Mouse (Mus musculus): Measurements from ENCODE around the gene N4bp2.

N4bp2 gene

GRCm38 (mm10) chr5:65862217-65862927, 99.1 kb downstream of the N4bp2 start:
- in situ Hi-C loops (cut with MboI, MseI): no loop called here

- in situ Hi-C loops (cut with MboI, MseI): no loop called here
Observed at GRCm38 (mm10) chr5:65863349-65863749, 100.0 kb downstream of the N4bp2 start.

- in situ Hi-C loops (cut with MboI, MseI): no loop called here
Observed at GRCm38 (mm10) chr5:65864486-65864885, 101.2 kb downstream of the N4bp2 start.

DNA sequence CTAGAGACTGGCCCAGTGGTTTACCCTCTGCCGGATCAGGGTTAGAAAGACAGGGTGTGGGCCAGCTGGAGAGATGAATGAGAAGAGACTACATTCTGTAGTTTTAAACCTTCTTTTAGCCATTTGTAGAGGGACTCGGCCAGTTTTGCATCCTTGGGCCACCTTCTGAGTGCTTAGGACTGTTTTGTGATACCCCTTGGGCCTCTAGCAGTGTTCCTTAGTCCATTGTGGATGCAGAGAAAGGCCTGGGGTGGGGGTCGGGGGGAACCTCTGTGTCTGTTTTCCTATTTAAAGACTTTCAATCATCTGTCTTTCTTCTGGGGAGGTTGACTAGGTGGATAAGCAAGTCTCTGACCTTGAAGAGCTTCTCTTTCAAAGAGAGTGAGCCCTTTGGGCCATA, 101.6 kb downstream of the N4bp2 start:
- in situ Hi-C loops (cut with MboI, MseI): no loop called here

DNA sequence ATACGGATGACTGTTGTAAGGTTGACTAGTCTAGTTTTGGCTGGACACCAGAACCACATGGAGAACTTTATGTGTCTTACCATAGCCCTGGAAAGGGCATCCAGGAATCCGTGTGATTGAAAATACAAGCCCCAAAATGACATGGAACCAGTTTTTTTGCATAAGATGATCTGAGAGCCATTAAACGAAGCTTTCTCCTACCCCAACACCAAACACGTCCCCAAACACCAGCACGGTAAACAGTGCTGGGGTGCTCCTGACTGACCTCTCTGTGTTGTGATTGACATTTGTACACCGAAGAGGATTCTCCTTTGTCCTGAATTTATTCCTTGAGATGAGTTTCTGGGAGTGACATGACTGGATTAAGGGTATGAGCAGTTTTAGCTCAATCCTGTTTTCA, 103.3 kb downstream of the N4bp2 start:
- in situ Hi-C loops (cut with MboI, MseI): no loop called here

DNA sequence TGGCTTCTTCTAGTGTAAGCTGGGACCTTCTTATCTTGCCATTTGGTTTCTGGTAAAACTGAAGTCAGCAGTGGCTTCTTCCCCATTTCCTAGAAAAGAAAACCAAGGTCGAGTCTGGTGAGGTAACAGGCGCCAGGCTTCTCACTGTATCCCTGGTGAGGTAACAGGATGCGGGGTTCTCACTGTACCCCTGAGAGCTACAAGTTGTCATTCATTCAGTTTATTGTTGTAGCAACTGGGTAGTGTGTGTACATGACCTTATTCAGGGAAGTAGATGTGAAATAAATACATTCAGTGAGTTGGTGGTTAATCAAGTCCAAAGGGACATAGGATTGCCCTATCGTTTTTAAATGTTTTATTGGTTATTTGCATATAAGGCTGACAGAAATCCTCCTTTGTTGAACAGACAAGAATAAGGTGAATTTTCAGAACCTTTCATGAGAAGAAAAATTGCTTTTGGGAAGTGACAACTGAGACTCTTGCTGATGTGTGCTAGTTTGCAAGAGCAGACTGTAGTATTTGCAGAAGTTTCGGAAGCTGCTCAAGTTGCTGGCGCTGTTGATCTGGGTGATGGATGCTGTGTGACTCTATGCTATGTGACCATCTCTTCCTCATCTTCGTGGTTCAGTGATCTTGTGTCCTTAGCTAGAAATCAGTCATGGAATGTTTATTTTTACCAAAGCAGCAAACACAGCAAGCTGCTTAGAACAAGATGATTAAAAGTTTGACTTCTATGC, 104.2 kb downstream of the N4bp2 start:
- in situ Hi-C loops (cut with MboI, MseI): no loop called here

DNA sequence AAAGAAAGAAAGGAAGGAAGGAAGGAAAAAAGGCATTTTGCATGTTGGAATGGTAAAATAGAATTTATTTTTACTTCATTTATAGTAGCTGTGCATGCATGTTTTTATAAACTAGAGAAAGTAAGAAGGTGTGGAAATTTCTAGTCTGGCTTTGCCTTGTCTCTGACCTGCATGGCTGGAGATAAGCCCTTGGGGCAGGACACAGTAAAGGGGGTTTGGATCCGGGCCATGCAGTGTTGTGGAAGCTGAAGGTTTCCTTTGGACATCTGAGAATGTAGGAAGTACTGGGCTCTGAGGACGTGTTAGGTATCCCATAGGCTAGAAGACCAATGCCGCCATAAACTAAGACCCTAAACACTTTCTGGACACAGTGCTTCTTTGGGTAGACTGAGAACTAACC, 105.1 kb downstream of the N4bp2 start:
- in situ Hi-C loops (cut with MboI, MseI): no loop called here

DNA sequence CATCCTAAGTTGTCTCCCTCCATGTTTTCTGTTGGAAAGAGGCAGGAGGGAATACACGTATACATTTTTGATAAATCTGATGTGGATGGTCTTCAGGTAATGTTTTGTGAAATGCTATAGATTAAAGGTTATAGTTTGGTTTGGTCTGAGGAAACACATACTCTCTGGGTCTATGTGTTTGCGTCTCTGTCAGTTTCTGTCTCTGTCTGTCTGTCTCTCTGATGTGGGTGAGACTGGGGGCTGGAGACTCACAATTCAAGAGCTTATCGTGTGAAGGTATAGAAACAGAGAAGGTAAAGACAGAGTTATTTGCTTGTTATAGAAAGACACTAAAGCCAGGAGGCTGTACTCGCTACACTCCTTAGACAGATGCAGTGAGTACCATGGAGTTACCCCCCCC, 106.3 kb downstream of the N4bp2 start:
- in situ Hi-C loops (cut with MboI, MseI): no loop called here

- in situ Hi-C loops (cut with MboI, MseI): no loop called here
Observed at GRCm38 (mm10) chr5:65871276-65871875, 108.1 kb downstream of the N4bp2 start.

DNA sequence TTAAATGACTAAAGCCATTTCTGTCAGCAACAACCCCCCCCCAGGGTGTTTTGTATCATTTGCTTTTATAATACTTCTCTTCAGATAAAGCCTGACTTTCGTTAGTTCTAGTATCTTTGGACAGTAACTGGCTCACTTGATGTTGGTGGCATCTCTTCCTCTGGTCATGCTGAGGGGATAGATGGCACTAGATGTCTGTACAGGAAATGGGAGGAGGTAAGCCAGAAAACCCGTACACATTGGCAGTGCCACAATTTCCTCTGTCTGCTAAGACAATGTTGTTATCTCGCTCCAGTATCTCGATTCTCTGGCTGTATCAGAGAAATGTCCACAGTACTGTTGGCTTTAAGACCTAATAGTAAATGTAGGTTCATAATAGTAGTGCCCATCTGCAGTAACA, 109.9 kb downstream of the N4bp2 start:
- in situ Hi-C loops (cut with MboI, MseI): no loop called here

DNA sequence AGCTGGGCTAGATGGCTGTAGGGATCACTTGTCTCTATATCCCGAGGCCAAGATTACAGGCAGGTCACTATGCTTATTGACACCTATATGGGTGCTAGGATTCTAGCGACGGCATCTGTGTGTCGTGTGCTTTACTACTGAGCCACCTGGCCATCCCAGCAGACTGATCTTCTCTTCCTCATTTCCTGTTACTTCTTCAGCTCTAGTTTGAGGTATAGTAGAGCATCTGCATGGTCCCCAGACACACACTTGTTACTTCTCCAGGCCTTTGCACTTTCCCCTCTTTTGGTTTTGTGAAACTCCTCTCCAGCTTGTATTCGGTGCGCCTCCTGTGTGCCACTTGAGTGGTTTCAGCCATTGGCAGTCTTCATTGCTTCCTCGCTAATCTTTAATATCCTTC, 111.9 kb downstream of the N4bp2 start:
- in situ Hi-C loops (cut with MboI, MseI): no loop called here

DNA sequence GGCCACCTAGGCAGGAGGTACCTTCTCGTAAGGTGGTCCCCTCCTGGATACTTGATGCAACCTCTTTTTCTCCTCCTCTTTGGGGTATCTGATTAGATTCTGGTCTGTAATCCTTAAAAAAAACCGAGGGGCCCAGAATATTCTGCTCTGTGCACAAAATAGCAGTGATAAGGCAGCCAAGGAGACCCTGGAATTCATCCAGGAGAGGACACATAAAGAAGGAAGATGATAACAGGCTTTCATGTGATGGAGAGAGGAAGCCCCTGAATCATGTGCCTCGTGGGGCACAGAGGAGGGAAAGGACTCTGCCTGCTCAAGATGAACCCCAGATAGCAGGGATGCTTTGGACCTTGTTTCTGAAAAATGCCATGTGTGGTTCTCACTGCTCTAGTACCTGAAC, 115.0 kb downstream of the N4bp2 start:
- in situ Hi-C loops (cut with MboI, MseI): no loop called here
